Mouse (Mus musculus) sigmoid colon, adult 10 weeks (tissue): ENCODE results near the gene Ces3a. TPM values are rescaled to one million over a fixed set of nuclear protein-coding genes. Genes with fewer than 3 reads are reported as not detected.

Experiments used
- polyA plus RNA-seq: library from polyadenylated mRNA; stranded (reverse); fragments of 350-450 nt; fragmentation: Illumina TruSeq; extraction: RNeasy Lipid Tissue Mini Kit (QIAGEN cat#74804); gene quantifications from one replicate; pipeline ENCODE4 v1.2.3, GENCODE M21; 2014; ENCODE audit warnings: low read depth, low replicate concordance

The Ces3a gene
- 0.76 TPM for polyA plus RNA-seq

GRCm38 (mm10) chr8:105048371-105048854 lies at the start of gene Ces3a:
Gene Ces3a (plus strand): TSS chr8:105048601.

GRCm38 (mm10) chr8:105000586-105000985 lies 47.8 kb upstream of the Ces3a start, which contains the start of gene Ces2h:
Gene Ces2h (plus strand): TSS chr8:105000853.

GRCm38 (mm10) chr8:105083449-105084050 lies 35.1 kb downstream of the Ces3a start, which contains the start of gene Ces3b:
Gene Ces3b (plus strand): TSS chr8:105083753.

Other genes with a start within 250 kb of the Ces3a start
- 13.4 TPM for gene Ces2b, start 217.0 kb upstream of the Ces3a start, polyA plus RNA-seq
- 458 TPM for gene Ces2c, start 201.5 kb upstream of the Ces3a start, polyA plus RNA-seq
- gene Ces2e, start 122.3 kb upstream of the Ces3a start, polyA plus RNA-seq: 124 TPM
- gene Ces2f, start 101.2 kb upstream of the Ces3a start, polyA plus RNA-seq: 0.91 TPM
- gene Ces2g, start 86.9 kb upstream of the Ces3a start, polyA plus RNA-seq: 32.2 TPM
- 0.41 TPM for gene Ces2h, start 47.7 kb upstream of the Ces3a start, polyA plus RNA-seq
- not detected for gene Ces3b, start 35.2 kb downstream of the Ces3a start, polyA plus RNA-seq
- not detected for gene Ces4a, start 83.2 kb downstream of the Ces3a start, polyA plus RNA-seq
- 162 TPM for gene Cbfb, start 122.1 kb downstream of the Ces3a start, polyA plus RNA-seq
- 30.6 TPM for gene D230025D16Rik, start 176.5 kb downstream of the Ces3a start, polyA plus RNA-seq
- 3.5 TPM for gene B3gnt9, start 206.6 kb downstream of the Ces3a start, polyA plus RNA-seq
- 5.3 TPM for gene Tradd, start 216.0 kb downstream of the Ces3a start, polyA plus RNA-seq
- 0.28 TPM for gene Fbxl8, start 216.0 kb downstream of the Ces3a start, polyA plus RNA-seq
- gene Hsf4, start 221.2 kb downstream of the Ces3a start, polyA plus RNA-seq: not detected
- gene Nol3, start 227.5 kb downstream of the Ces3a start, polyA plus RNA-seq: 0.50 TPM
- 1.3 TPM for gene 4931428F04Rik, start 241.3 kb downstream of the Ces3a start, polyA plus RNA-seq
- not detected for gene Exoc3l, start 247.5 kb downstream of the Ces3a start, polyA plus RNA-seq
- gene E2f4, start 249.1 kb downstream of the Ces3a start, polyA plus RNA-seq: 9.1 TPM